ENCODE assay signal across 22 mouse cellular contexts in the genomic region with DNA sequence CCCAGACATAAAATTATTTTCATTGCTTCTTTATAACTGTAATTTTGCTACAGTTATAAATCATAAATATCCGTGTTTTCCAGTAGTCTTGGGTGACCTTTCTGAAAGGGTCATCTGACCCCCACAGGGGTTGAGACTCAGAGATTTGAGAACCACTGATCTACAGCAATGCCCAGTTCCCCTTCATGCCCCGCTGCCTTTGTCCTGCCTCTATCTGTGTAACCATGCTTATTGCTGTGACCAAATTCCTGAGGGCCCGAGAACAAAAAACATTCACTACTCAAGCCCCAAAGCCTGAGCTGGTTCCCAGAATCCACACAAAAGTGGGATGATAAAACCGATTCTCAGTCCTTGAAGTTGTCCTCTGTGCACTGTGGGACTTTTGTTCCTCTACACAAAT. TPM values are rescaled to one million over a fixed set of nuclear protein-coding genes. Genes with fewer than 3 reads are reported as not detected.
DNase-seq lines count a peak whose midpoint lies in the region; ATAC-seq lines count a peak whose summit lies in the region.
"Had no signal": no experiment of that assay in that cellular context is flagged by ENCODE, and none has a peak within 500 bp of the region (broad histone marks: within the 10 kb centered on the region; RNA-seq: fewer than 3 reads in every experiment).

No protein-coding gene starts in this region.

- WGBS in kidney, embryonic 16.5 days = 70% methylated on average over 4 of the region's 4 CpGs

- peaks cover 22% of the 10 kb centered on the region for H3K36me3 ChIP-seq in kidney, embryonic 16.5 days (ENCODE audit: insufficient read depth, low read length)

- H3K9me3 ChIP-seq in kidney, embryonic 16.5 days (ENCODE audit: low read length) = no peaks in the 10 kb centered on the region
- H3K9me3 ChIP-seq: embryonic facial prominence, embryonic 13.5 days; forebrain, embryonic 13.5 days; heart, embryonic 15.5 days; hindbrain, embryonic 13.5 days had no signal

- H3K27me3 ChIP-seq in kidney, embryonic 16.5 days (ENCODE audit: insufficient read depth, low read length) = no peaks in the 10 kb centered on the region
- H3K27me3 ChIP-seq: embryonic facial prominence, embryonic 13.5 days; forebrain, embryonic 13.5 days; heart, embryonic 15.5 days; hindbrain, embryonic 13.5 days had no signal

- DNase-seq in kidney, adult 18-20 months = peak; percentile 14
- peak; percentile 30 for DNase-seq in Muller cell, postnatal 12 days (ENCODE audit: inconsistent ontology term)
- peak; percentile 24 for DNase-seq in kidney, adult 9 months
- peak; percentile 22 to 52 for DNase-seq in kidney, postnatal 25 days
- DNase-seq in ovary, adult 18-20 months (ENCODE audit: low spot score) = no peak
- DNase-seq in cerebellum, adult 9-11 months = no peak
- DNase-seq: adrenal gland, adult 8-10 months; adrenal gland, postnatal 36 days; cerebellum, adult 2 months; cerebellum, postnatal 14 days; forebrain, postnatal 0 days; gastrocnemius, adult 2 months; gastrocnemius, postnatal 25 days; heart, adult 18-20 months; heart, postnatal 14 days had no signal

- H3K27ac ChIP-seq in kidney, embryonic 16.5 days (ENCODE audit: low read length) = no peak overlapping the region
- H3K27ac ChIP-seq: embryonic facial prominence, embryonic 13.5 days; forebrain, embryonic 13.5 days; gastrocnemius, adult 2 months; heart, embryonic 15.5 days; hindbrain, embryonic 13.5 days; hindbrain, postnatal 0 days had no signal

- no peak overlapping the region for H3K4me3 ChIP-seq in kidney, embryonic 16.5 days (ENCODE audit: low read length)
- H3K4me3 ChIP-seq: embryonic facial prominence, embryonic 13.5 days; forebrain, embryonic 13.5 days; gastrocnemius, adult 2 months; heart, embryonic 15.5 days; hindbrain, embryonic 13.5 days had no signal

- ATAC-seq in kidney, embryonic 16.5 days (ENCODE audit: low FRiP score, low TSS enrichment) = no peak
- ATAC-seq: forebrain, embryonic 13.5 days; forebrain, postnatal 0 days; hindbrain, postnatal 0 days had no signal

- H3K4me2 ChIP-seq in kidney, embryonic 16.5 days (replicated peaks; ENCODE audit: low read depth, low read length) = no peak overlapping the region
- H3K4me2 ChIP-seq: embryonic facial prominence, embryonic 13.5 days; forebrain, embryonic 13.5 days; heart, embryonic 11.5 days; heart, embryonic 15.5 days; hindbrain, embryonic 13.5 days had no signal

- H3K9ac ChIP-seq in kidney, embryonic 16.5 days (replicated peaks; ENCODE audit: low read length) = no peak overlapping the region
- H3K9ac ChIP-seq: embryonic facial prominence, embryonic 13.5 days; forebrain, embryonic 13.5 days; forebrain, postnatal 0 days; heart, embryonic 15.5 days; hindbrain, embryonic 13.5 days had no signal

- H3K4me1 ChIP-seq in kidney, embryonic 16.5 days (ENCODE audit: insufficient read depth, low read length) = peaks cover 8% of the 10 kb centered on the region

RNA-seq across cellular contexts. Expression of a gene that starts 4.9 kb away (rescaled TPM):
- polyA plus RNA-seq in kidney, embryonic 16.5 days (2015; fragmentation: Nextera tagmentation; extraction: Ambion mirVana) = 38.2 and 38.6 TPM in 2 replicates

RNA-seq across cellular contexts. Expression of a gene that starts 5.1 kb away (rescaled TPM):
- polyA plus RNA-seq in kidney, embryonic 16.5 days (2015; fragmentation: Nextera tagmentation; extraction: Ambion mirVana) = 36.7 and 38.8 TPM in 2 replicates

Comparison
In these comparisons a context has a peak if more than half of its experiments do, and no peak if none do; other contexts are left out.
1. DNase-seq: peak in kidney, adult 18-20 months (single experiment), Muller cell, postnatal 12 days (single experiment), kidney, adult 9 months (single experiment) and kidney, postnatal 25 days (2 of 2); none in ovary, adult 18-20 months (single experiment) and cerebellum, adult 9-11 months (single experiment).